Mouse (Mus musculus) activated CD4-positive, CD25-positive, alpha-beta regulatory T cell, adult 4 months (primary cell): Measurements from ENCODE around the gene Hadha. TPM values are rescaled to one million over a fixed set of nuclear protein-coding genes. Genes with fewer than 3 reads are reported as not detected.
A peak's percentile ranks its signal among the peaks of the same experiment; 100 is the strongest.

ENCODE experiments used
- ATAC-seq: one replicate; pipeline ENCODE4 v1.8.0; 2017
- polyA plus RNA-seq, 2 experiments: library from polyadenylated mRNA; unstranded; fragments of 100-300 nt; shearing (Covaris generic); gene quantifications; one replicate each; pipeline ENCODE4 v1.2.1; 2017

Gene Hadha
- polyA plus RNA-seq, 2 experiments from 2014 or later = 68.8 to 80.0 TPM

GRCm38 (mm10) chr5:30153222-30153621, 1.7 kb downstream of the Hadha start:
- no peak for ATAC-seq

- no peak for ATAC-seq
These were observed 2.5 kb downstream of the Hadha start for GRCm38 (mm10) chr5:30152413-30152812.

GRCm38 (mm10) chr5:30152007-30152406, 3.0 kb downstream of the Hadha start:
- no peak for ATAC-seq

- ATAC-seq = no peak
These were observed 6.6 kb downstream of the Hadha start for GRCm38 (mm10) chr5:30148133-30148920.

GRCm38 (mm10) chr5:30146526-30146925, 8.4 kb downstream of the Hadha start:
- ATAC-seq = no peak

GRCm38 (mm10) chr5:30138193-30138592, 16.8 kb downstream of the Hadha start:
- ATAC-seq = no peak

- ATAC-seq = no peak
These were observed 17.7 kb downstream of the Hadha start for GRCm38 (mm10) chr5:30137271-30137670.

- no peak for ATAC-seq
These were observed 19.2 kb downstream of the Hadha start for GRCm38 (mm10) chr5:30135711-30136231.

GRCm38 (mm10) chr5:30132173-30132572, 22.8 kb downstream of the Hadha start:
- no peak for ATAC-seq

GRCm38 (mm10) chr5:30131246-30131645, 23.7 kb downstream of the Hadha start:
- no peak for ATAC-seq

GRCm38 (mm10) chr5:30128680-30129079, 26.3 kb downstream of the Hadha start:
- no peak for ATAC-seq

- ATAC-seq = no peak
These were observed 26.9 kb downstream of the Hadha start for GRCm38 (mm10) chr5:30127921-30128597.

- no peak for ATAC-seq
These were observed 28.2 kb downstream of the Hadha start for GRCm38 (mm10) chr5:30126756-30127155.

- ATAC-seq = peak; percentile 40
These were observed 29.4 kb downstream of the Hadha start for GRCm38 (mm10) chr5:30125587-30125986.

- no peak for ATAC-seq
These were observed 32.5 kb downstream of the Hadha start for GRCm38 (mm10) chr5:30122481-30122880.

GRCm38 (mm10) chr5:30120106-30120505, 34.9 kb downstream of the Hadha start:
- no peak for ATAC-seq

GRCm38 (mm10) chr5:30119163-30119562, 35.8 kb downstream of the Hadha start:
- no peak for ATAC-seq

- no peak for ATAC-seq
These were observed 36.9 kb downstream of the Hadha start for GRCm38 (mm10) chr5:30118018-30118417.

- ATAC-seq = no peak
These were observed 39.2 kb downstream of the Hadha start for GRCm38 (mm10) chr5:30115718-30116117.

- no peak for ATAC-seq
These were observed 40.2 kb downstream of the Hadha start for GRCm38 (mm10) chr5:30114761-30115140.

- ATAC-seq = no peak
These were observed 40.8 kb downstream of the Hadha start for GRCm38 (mm10) chr5:30113881-30114760.

- ATAC-seq = no peak
These were observed 42.4 kb downstream of the Hadha start for GRCm38 (mm10) chr5:30112533-30113068.

- ATAC-seq = no peak
These were observed 43.2 kb downstream of the Hadha start for GRCm38 (mm10) chr5:30111771-30112170.
